Mouse (Mus musculus) liver, embryonic 13.5 days (tissue): Measurements from ENCODE around the gene Ptprg. TPM values are rescaled to one million over a fixed set of nuclear protein-coding genes. Genes with fewer than 3 reads are reported as not detected.

ENCODE experiments used
- ATAC-seq: fragments of 200-750 bp; cut with Nextera tagmentation; 2 replicates; pipeline ENCODE4 v1.8.0; 2017; ENCODE audit warnings: low read depth, mild to moderate bottlenecking, moderate number of reproducible peaks, moderate library complexity
- DNase-seq: peaks from one replicate; pipeline ENCODE4 v3.0.0; 2022
- H3K27ac ChIP-seq: fragments of 300-500 bp; sonication (generic); 2 replicates; pipeline ENCODE4 v1.5.1; 2015; ENCODE audit warnings: moderate library complexity, mild to moderate bottlenecking, inconsistent platforms
- H3K27me3 ChIP-seq: fragments of 300-500 bp; sonication (generic); 2 replicates; pipeline ENCODE4 v1.6.1; 2015; ENCODE audit warnings: mild to moderate bottlenecking, inconsistent platforms
- H3K36me3 ChIP-seq: fragments of 300-500 bp; sonication (generic); 2 replicates; pipeline ENCODE4 v1.6.1; 2015; ENCODE audit warnings: mild to moderate bottlenecking, inconsistent platforms
- H3K4me1 ChIP-seq: fragments of 300-500 bp; sonication (generic); replicated peaks from 2 replicates; pipeline ENCODE4 v1.6.1; 2015; ENCODE audit warnings: inconsistent platforms
- H3K4me2 ChIP-seq: fragments of 300-500 bp; sonication (generic); 2 replicates; pipeline ENCODE4 v1.6.1; 2015; ENCODE audit warnings: inconsistent platforms, mild to moderate bottlenecking, moderate library complexity
- H3K4me3 ChIP-seq: fragments of 300-500 bp; sonication (generic); replicated peaks from 2 replicates; pipeline ENCODE4 v1.5.1; 2015; ENCODE audit warnings: mild to moderate bottlenecking, inconsistent platforms
- H3K9ac ChIP-seq: fragments of 300-500 bp; sonication (generic); 2 replicates; pipeline ENCODE4 v1.6.1; 2015; ENCODE audit warnings: mild to moderate bottlenecking, inconsistent platforms
- H3K9me3 ChIP-seq: fragments of 300-500 bp; sonication (generic); replicated peaks from 2 replicates; pipeline ENCODE4 v1.6.1; 2016; ENCODE audit warnings: inconsistent platforms
- WGBS: fragments of 180-500 bp; shearing (Covaris S2); methylation state at CpG from one replicate; pipeline ENCODE4 v1.1.7; 2015; ENCODE audit not compliant: insufficient replicate concordance; 5-methylcytosine and 5-hydroxymethylcytosine counted together
- polyA plus RNA-seq: library from polyadenylated mRNA; unstranded; fragments of >200 nt; fragmentation: Nextera tagmentation; extraction: Ambion mirVana; gene quantifications from 2 replicates; pipeline ENCODE4 v1.2.1, GENCODE M21; 2015

Gene Ptprg
- 1.5 and 2.0 TPM in 2 replicates for polyA plus RNA-seq

DNA sequence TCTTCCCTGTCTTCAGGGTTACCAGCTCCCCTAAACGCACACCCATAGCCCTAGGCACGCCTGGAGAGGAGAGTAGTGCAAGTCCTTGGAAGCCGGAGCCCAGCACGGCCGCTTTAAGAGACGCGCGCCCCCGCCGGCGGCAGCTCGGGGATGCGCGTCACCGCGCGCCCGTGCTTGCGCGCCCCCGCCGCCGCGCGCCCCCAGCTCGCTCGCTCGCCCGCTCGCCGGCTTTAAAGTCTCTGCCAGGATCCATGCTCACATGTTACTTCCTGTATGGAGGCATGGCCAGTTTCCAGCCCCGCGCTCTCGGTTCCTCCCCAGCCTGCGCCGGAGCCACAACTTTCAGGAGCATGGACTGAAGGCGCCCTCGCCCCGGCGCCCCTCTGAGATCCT is at the start of gene Ptprg:
Gene Ptprg (plus strand): TSS at position 260 of the 393 bp plus-strand sequence.
- Histone ChIP-seq H3K9me3 (no peaks in the 10 kb centered on the region), H3K27me3 (peaks cover 68% of the 10 kb centered on the region), H3K4me3 (peak within 1 kb of the TSS; percentile 55), H3K27ac (peak within 1 kb of the TSS; percentile 52), H3K36me3 (no peaks in the 10 kb centered on the region), H3K9ac (peak within 1 kb of the TSS; percentile 57), H3K4me2 (peak within 1 kb of the TSS; percentile 63), H3K4me1 (no peaks in the 10 kb centered on the region)
- WGBS, result under 1% methylated on average over 38 of the region's 40 CpGs
- ATAC-seq (peak; percentile 69), DNase-seq (no peak)

DNA sequence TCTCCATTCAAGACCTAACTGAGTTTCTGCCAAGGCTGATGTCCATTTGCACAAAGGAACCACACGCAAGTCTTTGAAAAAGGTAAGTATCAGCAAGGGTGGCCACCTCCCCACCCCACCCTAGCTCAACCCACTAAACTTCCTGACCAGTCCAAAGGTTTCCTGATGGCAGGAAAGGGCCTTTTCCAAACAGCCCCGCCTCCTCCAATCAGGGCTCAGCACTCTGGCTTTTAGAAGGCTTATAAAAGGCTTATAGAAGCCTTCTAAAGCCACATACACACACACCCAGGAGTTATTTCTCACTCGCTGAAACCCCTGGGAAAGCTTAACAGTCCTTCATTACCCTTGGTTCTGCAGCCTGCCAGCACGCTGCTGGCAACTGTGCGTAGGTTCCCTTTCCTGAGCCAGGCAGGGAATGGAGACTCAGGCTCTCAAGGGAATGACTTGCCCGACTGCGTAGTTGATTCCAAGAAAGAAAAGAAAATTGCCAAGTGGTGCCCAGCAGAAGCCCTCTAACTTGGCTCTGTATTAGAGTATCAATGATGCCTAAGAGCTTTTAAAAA is 49.4 kb upstream of the Ptprg start:
- no peak overlapping the region for H3K27ac ChIP-seq
- no peak overlapping the region for H3K4me3 ChIP-seq
- 48% methylated on average over 7 of the region's 7 CpGs for WGBS
- H3K4me2 ChIP-seq, result no peak overlapping the region
- H3K9ac ChIP-seq, result no peak overlapping the region
- no peaks in the 10 kb centered on the region for H3K9me3 ChIP-seq
- H3K36me3 ChIP-seq, result no peaks in the 10 kb centered on the region
- ATAC-seq, result no peak
- H3K4me1 ChIP-seq, result no peaks in the 10 kb centered on the region
- no peak for DNase-seq
- no peaks in the 10 kb centered on the region for H3K27me3 ChIP-seq

GRCm38 (mm10) chr14:11510173-11510572 is 43.2 kb upstream of the Ptprg start:
- 52% methylated on average over 1 of the region's 1 CpGs for whole genome bisulfite sequencing
- DNase-seq, result no peak

GRCm38 (mm10) chr14:11519171-11519570 is 34.2 kb upstream of the Ptprg start:
- Histone ChIP-seq H3K27ac (no peak overlapping the region), H3K4me2 (no peak overlapping the region), H3K27me3 (no peaks in the 10 kb centered on the region), H3K9ac (no peak overlapping the region), H3K4me1 (no peaks in the 10 kb centered on the region), H3K36me3 (no peaks in the 10 kb centered on the region), H3K4me3 (no peak overlapping the region), H3K9me3 (no peaks in the 10 kb centered on the region)
- 72% methylated on average over 2 of the region's 2 CpGs for WGBS
- no peak for ATAC-seq
- DNase-seq, result no peak

More at GRCm38 (mm10) chr14:11510173-11510572, 43.2 kb upstream of the Ptprg start:
- H3K4me3 ChIP-seq, result no peak overlapping the region
- H3K36me3 ChIP-seq, result no peaks in the 10 kb centered on the region
- no peaks in the 10 kb centered on the region for H3K9me3 ChIP-seq
- H3K27ac ChIP-seq, result no peak overlapping the region
- no peaks in the 10 kb centered on the region for H3K27me3 ChIP-seq
- no peak for ATAC-seq
- no peak overlapping the region for H3K4me2 ChIP-seq
- no peak overlapping the region for H3K9ac ChIP-seq
- H3K4me1 ChIP-seq, result no peaks in the 10 kb centered on the region

DNA sequence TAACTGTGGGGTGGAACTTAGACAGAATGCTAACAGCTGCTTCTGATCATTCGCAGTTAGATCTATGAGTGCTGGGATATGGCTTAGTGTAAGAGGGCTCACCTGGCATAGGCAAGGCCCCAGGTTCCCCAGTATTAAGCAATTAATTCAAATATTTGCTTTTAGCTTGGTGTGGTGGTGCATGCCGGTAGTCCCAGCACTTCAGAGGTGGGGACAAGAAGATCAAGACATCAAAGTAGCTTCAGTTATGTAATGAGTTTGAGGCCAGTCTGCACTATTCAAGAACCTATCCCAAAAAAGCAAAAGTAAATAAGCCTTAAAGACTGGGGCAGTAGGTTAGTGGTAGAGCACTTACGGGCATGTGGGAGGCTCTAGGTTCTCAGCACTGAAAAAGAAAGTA is 30.3 kb upstream of the Ptprg start:
- Histone ChIP-seq H3K27ac (no peak overlapping the region), H3K4me1 (no peaks in the 10 kb centered on the region), H3K4me3 (no peak overlapping the region), H3K9ac (no peak overlapping the region), H3K9me3 (no peaks in the 10 kb centered on the region), H3K36me3 (no peaks in the 10 kb centered on the region), H3K4me2 (no peak overlapping the region), H3K27me3 (no peaks in the 10 kb centered on the region)
- WGBS, result 61% methylated on average over 3 of the region's 3 CpGs
- ATAC-seq (peak; percentile 63), DNase-seq (no peak)

- H3K9me3 ChIP-seq, result no peaks in the 10 kb centered on the region
- no peak for DNase-seq
- no peak overlapping the region for H3K9ac ChIP-seq
- H3K4me3 ChIP-seq, result no peak overlapping the region
- no peak overlapping the region for H3K4me2 ChIP-seq
- WGBS, result 68% methylated on average over 4 of the region's 4 CpGs
- H3K27ac ChIP-seq, result no peak overlapping the region
- 0 out of 2 replicates have a peak, but pooled peaks cover 4% of the 10 kb centered on the region for H3K27me3 ChIP-seq
- H3K36me3 ChIP-seq, result no peaks in the 10 kb centered on the region
- ATAC-seq, result no peak
- H3K4me1 ChIP-seq, result no peaks in the 10 kb centered on the region
Measured at GRCm38 (mm10) chr14:11529591-11529990, 23.7 kb upstream of the Ptprg start.

DNA sequence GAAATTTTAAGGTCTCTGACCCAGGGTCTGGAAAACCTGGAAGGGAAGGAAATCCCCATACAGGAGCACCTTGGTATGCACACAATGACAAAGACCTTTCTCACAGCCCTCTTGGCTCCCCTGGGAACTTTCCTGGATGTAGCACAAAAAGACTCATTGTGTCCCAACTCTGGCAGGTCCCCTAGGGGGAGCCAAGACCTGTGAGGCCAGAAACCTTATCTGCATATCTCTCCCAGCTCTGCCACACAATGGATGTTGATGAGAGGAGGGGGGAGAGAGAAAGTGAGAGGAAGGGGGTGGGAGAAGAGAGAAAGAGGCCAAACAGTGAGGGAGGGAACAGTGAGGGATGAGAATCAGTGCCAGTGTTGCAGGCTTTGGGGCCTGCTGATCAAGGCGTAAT is 18.9 kb upstream of the Ptprg start:
- Histone ChIP-seq H3K4me1 (no peaks in the 10 kb centered on the region), H3K4me2 (no peak overlapping the region), H3K27ac (no peak overlapping the region), H3K9me3 (no peaks in the 10 kb centered on the region), H3K9ac (no peak overlapping the region), H3K27me3 (0 out of 2 replicates have a peak, but pooled peaks cover 4% of the 10 kb centered on the region), H3K4me3 (no peak overlapping the region), H3K36me3 (no peaks in the 10 kb centered on the region)
- WGBS, result 47% methylated on average over 1 of the region's 1 CpGs
- ATAC-seq, result no peak
- no peak for DNase-seq

- DNase-seq (no peak), ATAC-seq (no peak)
- no peak overlapping the region for H3K9ac ChIP-seq
- WGBS, result 50% methylated on average over 5 of the region's 5 CpGs
- H3K4me3 ChIP-seq, result no peak overlapping the region
- no peak overlapping the region for H3K4me2 ChIP-seq
- no peaks in the 10 kb centered on the region for H3K9me3 ChIP-seq
- no peak overlapping the region for H3K27ac ChIP-seq
- H3K4me1 ChIP-seq, result no peaks in the 10 kb centered on the region
- H3K36me3 ChIP-seq, result no peaks in the 10 kb centered on the region
- H3K27me3 ChIP-seq, result 0 out of 2 replicates have a peak, but pooled peaks cover 4% of the 10 kb centered on the region
Measured at GRCm38 (mm10) chr14:11536121-11536520, 17.2 kb upstream of the Ptprg start.

DNA sequence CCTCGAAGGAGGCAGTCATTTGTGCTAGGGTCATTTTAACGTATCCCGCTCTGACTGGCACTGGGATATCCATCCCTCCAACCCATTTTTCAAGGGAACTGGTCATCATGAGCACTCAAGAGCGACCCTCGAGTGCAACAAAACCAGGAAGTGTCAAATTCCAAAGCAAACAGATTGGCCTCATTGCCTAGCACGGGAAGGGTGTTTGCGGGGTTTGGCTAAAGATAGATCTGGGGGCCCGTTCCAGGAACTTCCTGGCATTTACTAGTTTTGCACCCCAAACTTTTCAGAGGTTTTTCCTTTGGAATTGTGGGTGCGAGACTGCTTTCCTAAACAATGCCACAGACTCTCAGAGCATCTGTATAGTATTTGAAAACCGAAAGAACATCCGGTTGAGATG is 1.4 kb upstream of the Ptprg start:
- 7% methylated on average over 11 of the region's 11 CpGs for WGBS
- Histone ChIP-seq H3K9me3 (no peaks in the 10 kb centered on the region), H3K4me3 (peak overlapping the region; percentile 55), H3K27ac (no peak overlapping the region), H3K9ac (no peak overlapping the region), H3K4me2 (peak overlapping the region; percentile 63), H3K36me3 (no peaks in the 10 kb centered on the region), H3K27me3 (peaks cover 59% of the 10 kb centered on the region), H3K4me1 (no peaks in the 10 kb centered on the region)
- ATAC-seq, result no peak
- DNase-seq, result no peak

DNA sequence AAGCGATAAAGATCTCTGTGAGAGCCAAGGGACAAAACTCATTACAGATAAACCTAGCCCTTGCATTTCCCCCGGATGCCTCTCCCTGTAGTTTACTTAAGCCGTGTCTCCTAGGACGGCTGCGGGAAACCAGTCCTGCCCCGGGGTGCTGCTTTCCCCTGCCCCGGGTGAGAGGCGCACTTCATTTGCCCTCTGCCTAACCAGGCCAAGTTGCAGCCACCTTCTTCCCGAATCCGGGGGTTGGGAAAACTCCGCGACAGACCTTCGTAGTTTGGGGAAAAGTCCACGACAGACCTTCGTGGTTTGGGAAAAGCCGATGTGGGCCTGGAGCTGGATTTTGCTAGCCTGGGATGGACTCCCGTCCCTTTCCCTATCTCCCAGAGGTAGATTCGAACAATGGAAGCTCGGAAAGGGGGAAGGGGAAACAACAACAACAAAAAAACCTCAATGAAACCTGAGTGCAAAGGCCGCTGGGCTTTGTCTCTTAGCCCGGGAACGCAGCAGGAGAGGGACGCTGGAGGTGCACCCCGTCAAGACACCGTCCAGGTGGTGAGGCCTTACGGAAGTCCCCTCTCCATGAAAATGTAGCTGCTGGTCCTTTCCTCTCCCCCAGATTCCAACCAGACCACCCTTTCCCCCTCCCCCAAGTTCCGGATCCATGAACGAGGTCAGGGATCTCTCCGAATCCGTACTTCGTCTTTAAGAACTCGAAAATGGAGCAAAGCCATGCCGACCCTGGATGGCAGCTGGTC is 635 bp upstream of the Ptprg start:
- Histone ChIP-seq H3K36me3 (no peaks in the 10 kb centered on the region), H3K9ac (peak overlapping the region; percentile 56), H3K4me1 (no peaks in the 10 kb centered on the region), H3K9me3 (no peaks in the 10 kb centered on the region), H3K27ac (peak overlapping the region; percentile 43), H3K4me2 (peak overlapping the region; percentile 63), H3K4me3 (peak overlapping the region; percentile 55), H3K27me3 (peaks cover 66% of the 10 kb centered on the region)
- DNase-seq (no peak), ATAC-seq (peak; percentile 9; the same call in 1 of the 2 replicates)
- 2% methylated on average over 33 of the region's 33 CpGs for WGBS

DNA sequence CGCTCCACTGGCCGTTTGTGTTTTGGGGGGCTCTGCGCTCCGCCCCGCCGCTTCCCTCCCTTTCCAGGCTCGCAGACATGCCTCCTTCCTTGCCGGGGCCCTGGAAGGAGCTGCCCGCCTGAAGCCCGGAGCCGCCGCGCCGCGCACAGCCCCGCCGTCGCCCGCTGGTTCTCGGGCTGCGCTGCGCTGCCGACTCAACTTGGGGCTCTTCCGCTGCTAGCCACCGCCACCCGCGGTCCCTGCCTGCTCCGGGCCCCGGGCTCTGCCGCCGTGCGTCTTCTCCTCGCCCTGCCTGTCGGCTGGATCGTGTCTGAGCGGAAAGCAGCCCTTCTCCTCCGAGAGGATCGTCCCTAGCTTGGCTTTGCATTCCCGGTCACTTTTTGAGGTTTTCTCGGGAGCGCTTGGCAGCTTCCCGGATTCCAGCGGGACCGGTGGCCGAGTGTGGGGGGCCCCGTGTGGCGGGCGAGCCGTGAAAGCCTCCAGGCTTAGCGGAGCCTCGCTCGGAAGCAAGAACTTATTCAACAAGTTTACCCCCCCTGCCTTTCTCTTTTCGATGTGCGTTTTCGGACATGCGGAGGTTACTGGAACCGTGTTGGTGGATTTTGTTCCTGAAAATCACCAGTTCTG is 460 bp downstream of the Ptprg start:
- H3K9me3 ChIP-seq, result no peaks in the 10 kb centered on the region
- peak overlapping the region; percentile 55 for H3K4me3 ChIP-seq
- peak overlapping the region; percentile 57 for H3K9ac ChIP-seq
- DNase-seq (peak; percentile 2), ATAC-seq (peak; percentile 24; the same call in 1 of the 2 replicates)
- H3K27me3 ChIP-seq, result peaks cover 68% of the 10 kb centered on the region
- H3K4me2 ChIP-seq, result peak overlapping the region; percentile 63
- H3K27ac ChIP-seq, result peak overlapping the region; percentile 52
- H3K4me1 ChIP-seq, result no peaks in the 10 kb centered on the region
- under 1% methylated on average over 57 of the region's 57 CpGs for WGBS
- H3K36me3 ChIP-seq, result no peaks in the 10 kb centered on the region
